Mouse (Mus musculus) megakaryocyte, embryonic 14.5 days (primary cell): Measurements from ENCODE around the gene Sec22c. TPM values are rescaled to one million over a fixed set of nuclear protein-coding genes. Genes with fewer than 3 reads are reported as not detected.

Experiments used
- H3K27me3 ChIP-seq: replicated peaks from 2 replicates; pipeline ENCODE3; 2012; ENCODE audit warnings: inconsistent platforms
- H3K36me3 ChIP-seq: replicated peaks from 2 replicates; pipeline ENCODE3; 2012; ENCODE audit warnings: low read length, inconsistent platforms, mixed read lengths
- H3K4me1 ChIP-seq: 2 replicates; pipeline ENCODE4 v1.6.1; 2012; ENCODE audit warnings: inconsistent platforms
- H3K4me3 ChIP-seq: replicated peaks from 2 replicates; pipeline ENCODE3; 2012; ENCODE audit warnings: moderate library complexity, mild to moderate bottlenecking, inconsistent platforms
- H3K9me3 ChIP-seq: 2 replicates; pipeline ENCODE4 v1.6.1; 2012; ENCODE audit warnings: inconsistent platforms
- FLI1 ChIP-seq: IDR thresholded peaks from 2 replicates; pipeline ENCODE4 v1.6.1; 2012; ENCODE audit warnings: low read length, inconsistent platforms, mixed read lengths
- GATA1 ChIP-seq: IDR thresholded peaks from 3 replicates; pipeline ENCODE4 v1.6.1; 2012; ENCODE audit warnings: mixed read lengths, low read length, inconsistent platforms, borderline replicate concordance
- polyA plus RNA-seq: library from polyadenylated mRNA; stranded (reverse); fragments of >175 nt; gene quantifications from 2 replicates; pipeline ENCODE4 v1.2.3, GENCODE M21; 2012; ENCODE audit warnings: low replicate concordance; ENCODE audit not compliant: insufficient read depth

Gene Sec22c
- polyA plus RNA-seq, 1 experiment: 2.4 TPM

GRCm38 (mm10) chr9:121639790-121640189, 65.5 kb downstream of the Sec22c start:
- no peak for TF ChIP-seq FLI1
- no peak for TF ChIP-seq GATA1
- Histone ChIP-seq H3K9me3 (no peaks in the 10 kb centered on the region), H3K4me1 (peaks cover 36% of the 10 kb centered on the region), H3K27me3 (peaks cover 90% of the 10 kb centered on the region), H3K36me3 (no peaks in the 10 kb centered on the region), H3K4me3 (no peak overlapping the region)

GRCm38 (mm10) chr9:121635835-121636576, 69.3 kb downstream of the Sec22c start:
- H3K9me3 ChIP-seq: no peaks in the 10 kb centered on the region
- H3K4me1 ChIP-seq: peaks cover 13% of the 10 kb centered on the region; the same call in 1 of the 2 replicates
- H3K4me3 ChIP-seq: peak overlapping the region; percentile 54
- TF ChIP-seq FLI1 (no peak), GATA1 (no peak)
- no peaks in the 10 kb centered on the region for H3K36me3 ChIP-seq
- H3K27me3 ChIP-seq: peaks cover 92% of the 10 kb centered on the region

DNA sequence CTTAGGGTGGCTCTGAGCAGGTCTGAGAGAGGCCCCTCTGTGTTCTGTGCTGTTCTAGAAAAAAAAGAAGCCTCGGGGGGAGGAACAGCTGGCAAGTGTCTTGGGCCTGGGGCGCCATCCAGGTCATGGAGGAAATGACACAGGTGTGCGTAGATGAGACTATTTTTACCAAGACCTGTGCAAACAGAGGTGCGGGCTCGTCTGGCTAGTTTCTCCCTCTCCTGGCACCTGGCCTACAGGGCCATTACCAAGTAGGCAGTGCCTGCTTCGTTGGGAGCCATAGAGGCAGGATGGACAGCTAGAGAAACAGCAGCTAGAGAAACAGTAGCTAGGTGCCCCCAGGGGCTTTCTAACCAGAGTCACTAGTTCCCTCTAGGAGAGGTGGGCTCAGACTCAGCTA, 72.0 kb downstream of the Sec22c start:
- TF ChIP-seq FLI1 (no peak), GATA1 (no peak)
- H3K9me3 ChIP-seq: peaks cover 4% of the 10 kb centered on the region; the same call in 1 of the 2 replicates
- H3K4me1 ChIP-seq: peaks cover 12% of the 10 kb centered on the region; the same call in 1 of the 2 replicates

DNA sequence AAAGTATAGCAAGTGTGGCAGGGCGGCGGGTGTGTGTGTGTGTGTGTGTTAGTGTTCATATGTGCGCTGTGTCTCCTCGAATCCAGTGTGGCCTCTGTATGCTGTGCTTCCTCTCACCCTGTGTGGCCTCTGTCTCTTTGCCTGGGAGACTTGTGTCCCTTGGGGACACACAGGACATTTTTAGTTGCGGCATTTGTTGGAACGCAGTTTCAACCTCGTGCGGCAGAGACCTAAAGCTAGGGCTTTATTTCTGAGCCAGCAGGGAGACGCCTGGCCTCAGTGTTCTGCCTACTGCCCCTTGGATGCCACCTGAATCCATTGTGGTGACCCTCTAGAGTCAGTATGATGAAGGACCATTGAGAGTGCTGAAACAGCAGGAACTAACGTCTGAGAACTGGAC, 72.4 kb downstream of the Sec22c start:
- Histone ChIP-seq H3K4me3 (no peak overlapping the region), H3K4me1 (peaks cover 12% of the 10 kb centered on the region; the same call in 1 of the 2 replicates), H3K27me3 (peaks cover 75% of the 10 kb centered on the region), H3K9me3 (peaks cover 4% of the 10 kb centered on the region; the same call in 1 of the 2 replicates), H3K36me3 (no peaks in the 10 kb centered on the region)
- TF ChIP-seq GATA1: no peak
- TF ChIP-seq FLI1: no peak

More for the DNA sequence above, 72.0 kb downstream of the Sec22c start:
- Histone ChIP-seq H3K36me3 (no peaks in the 10 kb centered on the region), H3K4me3 (no peak overlapping the region), H3K27me3 (peaks cover 79% of the 10 kb centered on the region)

GRCm38 (mm10) chr9:121631946-121632345, 73.3 kb downstream of the Sec22c start:
- peaks cover 12% of the 10 kb centered on the region; the same call in 1 of the 2 replicates for H3K4me1 ChIP-seq
- H3K9me3 ChIP-seq: peaks cover 4% of the 10 kb centered on the region; the same call in 1 of the 2 replicates
- peaks cover 69% of the 10 kb centered on the region for H3K27me3 ChIP-seq
- H3K4me3 ChIP-seq: no peak overlapping the region
- TF ChIP-seq FLI1 (no peak), GATA1 (no peak)
- no peaks in the 10 kb centered on the region for H3K36me3 ChIP-seq

DNA sequence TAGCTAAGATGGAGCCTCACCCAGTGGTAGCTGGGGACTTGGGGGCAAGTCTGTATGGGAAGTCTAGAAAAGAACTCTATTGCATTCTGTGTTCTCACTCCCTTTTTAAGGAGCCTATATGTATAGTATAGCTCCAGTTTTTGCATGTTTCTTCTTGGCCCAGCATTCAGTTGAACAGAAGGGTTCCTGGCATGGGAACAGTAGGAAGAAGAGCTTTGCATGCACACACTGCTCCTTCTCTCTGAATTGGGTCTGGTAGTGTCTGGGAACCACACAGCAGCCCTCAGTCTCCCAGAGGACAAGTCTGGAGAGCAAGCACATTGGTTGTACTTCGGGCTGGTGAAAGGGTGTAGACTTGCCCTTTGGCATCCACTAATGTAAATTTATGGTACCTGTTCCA, 74.7 kb downstream of the Sec22c start:
- H3K27me3 ChIP-seq: peaks cover 63% of the 10 kb centered on the region
- H3K36me3 ChIP-seq: no peaks in the 10 kb centered on the region
- peaks cover 1% of the 10 kb centered on the region; the same call in 1 of the 2 replicates for H3K4me1 ChIP-seq
- peaks cover 4% of the 10 kb centered on the region; the same call in 1 of the 2 replicates for H3K9me3 ChIP-seq
- no peak overlapping the region for H3K4me3 ChIP-seq
- TF ChIP-seq FLI1 (no peak), GATA1 (no peak)

Other genes with a start within 250 kb of the Sec22c start
- gene Cck, start 209.8 kb downstream of the Sec22c start, polyA plus RNA-seq: not detected in 2 replicates
- 0.51 TPM in 1 of 2 replicates, not detected in the other for gene Lyzl4, start 63.4 kb downstream of the Sec22c start, polyA plus RNA-seq
- 0.07 and 2.5 TPM in 2 replicates for gene Vipr1, start 62.8 kb downstream of the Sec22c start, polyA plus RNA-seq
- 30.1 and 45.4 TPM in 2 replicates for gene Ss18l2, start 4.8 kb upstream of the Sec22c start, polyA plus RNA-seq
- gene Nktr, start 13.7 kb upstream of the Sec22c start, polyA plus RNA-seq: 4.4 and 6.4 TPM in 2 replicates
- gene Zfp651, start 53.8 kb upstream of the Sec22c start, polyA plus RNA-seq: 1.9 and 2.9 TPM in 2 replicates
- not detected in 2 replicates for gene Klhl40, start 72.1 kb upstream of the Sec22c start, polyA plus RNA-seq
- gene Hhatl, start 87.0 kb upstream of the Sec22c start, polyA plus RNA-seq: not detected in 2 replicates
- 0.34 TPM in 1 of 2 replicates, not detected in the other for gene Ccdc13, start 134.0 kb upstream of the Sec22c start, polyA plus RNA-seq
- gene Higd1a, start 152.9 kb upstream of the Sec22c start, polyA plus RNA-seq: 42.4 and 57.7 TPM in 2 replicates
- gene Ackr2, start 192.9 kb upstream of the Sec22c start, polyA plus RNA-seq: 1.5 TPM in 1 of 2 replicates, not detected in the other
- gene Cyp8b1, start 210.8 kb upstream of the Sec22c start, polyA plus RNA-seq: not detected in 2 replicates
- not detected in 2 replicates for gene Fam198a, start 245.5 kb upstream of the Sec22c start, polyA plus RNA-seq